Comparison of ENCODE assay signal across 17 mouse cellular contexts in genomic region chr4:149561392-149561791, GRCm38 (mm10). TPM values are rescaled to one million over a fixed set of nuclear protein-coding genes. Genes with fewer than 3 reads are reported as not detected.
DNase-seq lines count a peak whose midpoint lies in the region; ATAC-seq and TF ChIP-seq lines count a peak whose summit lies in the region.
"Had no signal": no experiment of that assay in that cellular context is flagged by ENCODE, and none has a peak within 500 bp of the region (broad histone marks: within the 10 kb centered on the region; RNA-seq: fewer than 3 reads in every experiment).

No protein-coding gene starts in this region.

- H3K4me2 ChIP-seq in midbrain, embryonic 13.5 days (replicated peaks), result no peak overlapping the region
- no peak overlapping the region for H3K4me2 ChIP-seq in midbrain, embryonic 16.5 days (ENCODE audit: low read length)
- H3K4me2 ChIP-seq: liver, embryonic 11.5 days had no signal

- TF ChIP-seq CTCF in cerebellum, adult 2 months (IDR thresholded peaks at IDR 0.05; ENCODE audit: borderline replicate concordance, insufficient read depth, low read depth, low read length), result no peak
- no peak for TF ChIP-seq CTCF in left cerebral cortex, adult 2 months (IDR thresholded peaks at IDR 0.05)

- WGBS in cerebellum, adult 2 months, result 65% methylated on average over 4 of the region's 4 CpGs
- 84% methylated on average over 4 of the region's 4 CpGs for WGBS in midbrain, embryonic 13.5 days
- 85% methylated on average over 4 of the region's 4 CpGs for WGBS in midbrain, embryonic 16.5 days

- no peak for ATAC-seq in midbrain, embryonic 13.5 days
- ATAC-seq in midbrain, embryonic 16.5 days, result no peak
- ATAC-seq: intestine, embryonic 16.5 days had no signal

- no peak for DNase-seq in cerebellum, adult 2 months
- no peak for DNase-seq in cerebellum, postnatal 4 days (ENCODE audit: low spot score in 2 of 2)
- peak; percentile 86 for DNase-seq in heart, adult 11 months
- no peak for DNase-seq in heart, postnatal 10 days
- DNase-seq in left cerebral cortex, adult 2 months (ENCODE audit: extremely low spot score in 1 of 2, low spot score in 2 of 2), result peak in 1 of 2 experiments; percentile 52
- DNase-seq in kidney, adult 18-20 months, result no peak
- DNase-seq: lung, adult 2 months; lung, postnatal 36 days; retina, postnatal 1 day; thymus, postnatal 4 days had no signal

- H3K4me1 ChIP-seq in cerebellum, adult 2 months (ENCODE audit: control insufficient read depth, insufficient read depth, low read length), result peaks cover 32% of the 10 kb centered on the region
- H3K4me1 ChIP-seq in midbrain, embryonic 13.5 days (replicated peaks), result peaks cover 37% of the 10 kb centered on the region
- peaks cover 17% of the 10 kb centered on the region for H3K4me1 ChIP-seq in midbrain, embryonic 16.5 days (ENCODE audit: control insufficient read depth, insufficient read depth, low read length)

- no peak overlapping the region for H3K4me3 ChIP-seq in cerebellum, adult 2 months (replicated peaks; ENCODE audit: insufficient read depth, low read depth, low read length)
- no peak overlapping the region for H3K4me3 ChIP-seq in midbrain, embryonic 13.5 days (replicated peaks)
- no peak overlapping the region for H3K4me3 ChIP-seq in midbrain, embryonic 16.5 days (ENCODE audit: low read depth, low read length)
- no peak overlapping the region for H3K4me3 ChIP-seq in left cerebral cortex, adult 2 months
- H3K4me3 ChIP-seq: heart, embryonic 12.5 days; limb, embryonic 10.5 days had no signal

- intact Hi-C loops in heart, postnatal 10 days (cut with DNase I), result no loop called here
- intact Hi-C loops in left cerebral cortex, adult 2 months (cut with DNase I), result no loop called here

- 0 out of 2 replicates have a peak, but pooled peaks cover 5% of the 10 kb centered on the region for H3K9me3 ChIP-seq in midbrain, embryonic 13.5 days
- H3K9me3 ChIP-seq in midbrain, embryonic 16.5 days (replicated peaks; ENCODE audit: control insufficient read depth, low read length, poor library complexity, severe bottlenecking), result peaks cover 3% of the 10 kb centered on the region; the same call in 1 of the 2 replicates
- H3K9me3 ChIP-seq: heart, embryonic 12.5 days; limb, embryonic 10.5 days had no signal

- H3K27me3 ChIP-seq in cerebellum, adult 2 months (ENCODE audit: control insufficient read depth, insufficient read depth, low read length), result no peaks in the 10 kb centered on the region
- no peaks in the 10 kb centered on the region for H3K27me3 ChIP-seq in midbrain, embryonic 13.5 days
- H3K27me3 ChIP-seq in midbrain, embryonic 16.5 days (ENCODE audit: control insufficient read depth, insufficient read depth, low read depth, low read length), result no peaks in the 10 kb centered on the region
- H3K27me3 ChIP-seq: heart, embryonic 12.5 days had no signal

- no peak for TF ChIP-seq POLR2A in cerebellum, adult 2 months (IDR thresholded peaks at IDR 0.05; ENCODE audit: borderline replicate concordance, insufficient read depth, low read length)

- peaks cover 26% of the 10 kb centered on the region for H3K36me3 ChIP-seq in midbrain, embryonic 13.5 days
- H3K36me3 ChIP-seq in midbrain, embryonic 16.5 days (ENCODE audit: control insufficient read depth, insufficient read depth, low read length), result peaks cover 4% of the 10 kb centered on the region; the same call in 1 of the 2 replicates

- H3K9ac ChIP-seq in midbrain, embryonic 13.5 days (replicated peaks), result no peak overlapping the region
- no peak overlapping the region for H3K9ac ChIP-seq in midbrain, embryonic 16.5 days (ENCODE audit: low read depth, low read length)
- H3K9ac ChIP-seq: heart, embryonic 12.5 days had no signal

- peak overlapping the region; percentile 86 for H3K27ac ChIP-seq in cerebellum, adult 2 months (ENCODE audit: insufficient read depth, low read length)
- 0 out of 2 replicates have a peak overlapping the region, but pooled peaks have one; percentile 83 for H3K27ac ChIP-seq in midbrain, embryonic 13.5 days
- H3K27ac ChIP-seq in midbrain, embryonic 16.5 days (ENCODE audit: low read length), result no peak overlapping the region
- H3K27ac ChIP-seq in left cerebral cortex, adult 2 months, result peak overlapping the region; percentile 96
- H3K27ac ChIP-seq: kidney, postnatal 0 days; limb, embryonic 10.5 days had no signal

RNA-seq across cellular contexts. Expression of gene Clstn1, which starts 24.9 kb away (rescaled TPM):
- 301 and 324 TPM in 2 replicates for polyA plus RNA-seq in cerebellum, adult 2 months (2012; rRNA removed)
- total RNA-seq in heart, postnatal 10 days (2021), result 10 to 100 TPM; 84.3 to 88.1 TPM
- 41.9 and 61.9 TPM in 2 replicates for polyA plus RNA-seq in midbrain, embryonic 13.5 days (2015; fragmentation: Nextera tagmentation; extraction: Ambion mirVana)
- polyA plus RNA-seq in midbrain, embryonic 16.5 days (2015; fragmentation: Nextera tagmentation; extraction: Ambion mirVana), result 80.2 and 99.8 TPM in 2 replicates
- 1,000 to 10,000 TPM; 1,405 to 1,413 TPM for total RNA-seq in left cerebral cortex, adult 2 months (2021)

RNA-seq across cellular contexts. Expression of gene Ctnnbip1, which starts 43.4 kb away (rescaled TPM):
- 33.3 and 34.6 TPM in 2 replicates for polyA plus RNA-seq in cerebellum, adult 2 months (2012; rRNA removed)
- 10 to 100 TPM; 57.2 to 63.7 TPM for total RNA-seq in heart, postnatal 10 days (2021)
- polyA plus RNA-seq in midbrain, embryonic 13.5 days (2015; fragmentation: Nextera tagmentation; extraction: Ambion mirVana), result 74.6 and 79.6 TPM in 2 replicates
- polyA plus RNA-seq in midbrain, embryonic 16.5 days (2015; fragmentation: Nextera tagmentation; extraction: Ambion mirVana), result 111 TPM in 2 replicates
- total RNA-seq in left cerebral cortex, adult 2 months (2021), result 10 to 100 TPM; 35.3 to 35.9 TPM
